Mouse (Mus musculus) retina, postnatal 1 day (tissue): ENCODE measurements at regions not wholly inside any gene's neighbourhood (a gene's known extent, or its start where the extent isn't known, plus 50 kb on each side); places are given as distances from the start of the nearest gene placed in this dataset.
A peak's percentile ranks its signal among the peaks of the same experiment; 100 is the strongest.

Experiments used
- DNase-seq: peaks from one replicate; pipeline ENCODE4 v3.0.0-alpha.2; 2012

GRCm38 (mm10) chr6:136229791-136230190, 56.5 kb upstream of the Grin2b start:
- no peak for DNase-seq

GRCm38 (mm10) chr6:136235473-136235872, 62.2 kb upstream of the Grin2b start:
- DNase-seq = no peak

- peak; percentile 21 for DNase-seq
Observed at GRCm38 (mm10) chr6:136238989-136239388, 65.7 kb upstream of the Grin2b start.

GRCm38 (mm10) chr6:136239416-136239815, 66.1 kb upstream of the Grin2b start:
- DNase-seq = no peak

GRCm38 (mm10) chr6:136241574-136242311, 68.4 kb upstream of the Grin2b start:
- DNase-seq = no peak

- DNase-seq = no peak
Observed at GRCm38 (mm10) chr6:136244895-136245294, 71.6 kb upstream of the Grin2b start.

- DNase-seq = no peak
Observed at GRCm38 (mm10) chr6:136255726-136256512, 71.4 kb upstream of the Gm8994 start.

GRCm38 (mm10) chr6:136275742-136276141, 51.6 kb upstream of the Gm8994 start:
- DNase-seq = no peak

GRCm38 (mm10) chr6:136276771-136277170, 50.6 kb upstream of the Gm8994 start:
- DNase-seq = no peak
